Mouse (Mus musculus): ENCODE results near the gene Padi4.

DNA sequence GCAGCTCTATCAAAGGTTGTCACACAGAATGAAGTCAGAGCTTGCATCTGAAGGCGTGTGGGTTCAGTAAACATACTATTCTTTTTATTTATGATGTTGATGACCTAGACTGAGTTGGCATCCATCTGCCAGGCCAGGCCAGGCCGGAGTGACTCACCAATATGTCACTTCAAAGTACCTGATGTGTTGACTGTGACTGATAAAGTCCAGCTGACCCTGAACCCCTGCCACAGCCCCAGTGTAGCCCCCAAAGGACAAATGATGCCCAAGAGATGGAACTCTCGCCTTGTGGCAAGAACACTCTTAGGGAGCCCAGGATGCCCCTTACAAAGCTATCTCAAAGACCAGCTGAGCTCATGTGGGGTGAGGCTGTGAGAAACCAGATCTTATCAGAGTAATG lies 18.2 kb downstream of the Padi4 start:
- TF ChIP-seq CTCF (IDR thresholded peaks at IDR 0.05; ENCODE audit: low read depth, low read length): no peak
- TF ChIP-seq POLR2A (IDR thresholded peaks at IDR 0.05; ENCODE audit: borderline replicate concordance, low read depth, low read length): no peak
